Mouse (Mus musculus): ENCODE measurements around the gene Sorl1.

- no peak for TF ChIP-seq CTCF (IDR thresholded peaks at IDR 0.05; ENCODE audit: extremely low read depth, insufficient read depth, insufficient read length, insufficient replicate concordance)
- no peak for TF ChIP-seq POLR2A (IDR thresholded peaks at IDR 0.05; ENCODE audit: low read depth, low read length)
These were observed 15.6 kb downstream of the Sorl1 start for GRCm38 (mm10) chr9:42108369-42108951.

All from spleen, adult 2 months (tissue).